Mouse (Mus musculus) small intestine, adult 10 weeks (tissue): ENCODE results near the gene Ifit3. TPM values are rescaled to one million over a fixed set of nuclear protein-coding genes. Genes with fewer than 3 reads are reported as not detected.

ENCODE experiments used
- polyA plus RNA-seq: library from polyadenylated mRNA; stranded (reverse); fragments of 350-450 nt; fragmentation: Illumina TruSeq; extraction: RNeasy Lipid Tissue Mini Kit (QIAGEN cat#74804); gene quantifications from one replicate; pipeline ENCODE4 v1.2.3, GENCODE M21; 2014; ENCODE audit warnings: low replicate concordance

The Ifit3 gene
- polyA plus RNA-seq: 22.7 TPM

DNA sequence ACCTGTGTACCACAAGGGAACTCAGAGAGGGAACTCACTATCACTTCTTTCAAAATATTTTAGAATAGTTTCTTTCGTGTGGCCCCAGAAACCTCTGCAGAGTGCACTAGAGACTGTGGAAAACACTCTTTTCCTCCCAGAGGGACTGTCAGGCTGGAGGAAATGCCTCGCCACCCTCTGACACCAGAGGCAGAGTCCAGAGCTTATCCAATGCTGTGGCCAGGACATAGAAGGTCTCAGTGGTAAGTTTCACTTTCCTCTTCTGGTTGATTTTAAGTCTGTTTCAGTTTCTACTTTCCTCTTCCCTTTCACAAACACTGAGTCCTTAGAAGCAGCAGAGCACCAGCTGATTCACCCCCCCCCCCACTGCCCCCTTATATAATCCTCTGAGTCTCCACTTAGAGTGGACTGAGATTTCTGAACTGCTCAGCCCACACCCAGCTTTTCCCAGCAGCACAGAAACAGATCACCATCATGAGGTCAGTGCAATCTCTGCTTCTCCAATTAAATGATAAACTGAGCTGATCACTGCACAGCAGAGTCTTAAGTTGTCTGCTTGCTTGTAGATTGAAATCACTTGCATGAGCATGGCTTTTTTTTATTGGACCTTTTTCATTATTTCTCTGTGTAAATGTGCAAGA lies at the start of gene Ifit3:
Ifit3 (plus strand) TSS at position 406 of the 641 bp plus-strand sequence.

DNA sequence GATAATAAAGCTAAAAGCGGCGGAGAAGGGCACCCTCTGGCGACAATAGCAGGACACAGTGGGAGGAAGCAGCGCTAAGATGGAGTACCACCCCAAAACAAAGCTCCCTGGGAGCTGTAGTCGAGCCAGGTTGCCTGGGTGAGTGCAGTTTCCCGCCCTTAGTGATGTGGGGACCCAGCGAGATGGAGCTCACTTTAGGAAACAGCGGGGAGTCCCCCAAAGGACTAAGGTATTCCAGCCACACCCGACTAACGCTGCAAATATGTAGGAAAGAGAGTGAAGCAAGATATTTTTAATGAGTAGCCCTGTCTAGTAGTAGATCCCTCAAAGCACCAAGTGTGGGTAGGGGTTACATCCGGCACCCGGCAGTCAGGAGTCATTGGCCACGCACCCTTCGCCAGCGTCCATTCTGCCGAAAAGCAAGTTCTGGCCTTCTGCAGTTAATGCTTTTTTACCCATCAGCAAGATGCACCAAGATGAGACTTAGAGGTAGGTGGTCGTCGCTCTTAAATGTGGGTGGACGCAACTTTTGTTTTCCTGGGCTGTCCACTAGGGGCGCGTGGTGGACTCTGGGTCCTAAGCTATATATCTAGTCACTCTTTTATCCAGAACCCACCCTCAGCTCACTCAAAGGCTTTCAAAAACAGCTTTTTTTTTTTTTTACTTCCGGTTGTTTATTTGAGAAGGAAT lies 32.7 kb upstream of the Ifit3 start, which contains the start of gene Ifit2:
Ifit2 (plus strand) TSS at position 161 of the 690 bp plus-strand sequence.

DNA sequence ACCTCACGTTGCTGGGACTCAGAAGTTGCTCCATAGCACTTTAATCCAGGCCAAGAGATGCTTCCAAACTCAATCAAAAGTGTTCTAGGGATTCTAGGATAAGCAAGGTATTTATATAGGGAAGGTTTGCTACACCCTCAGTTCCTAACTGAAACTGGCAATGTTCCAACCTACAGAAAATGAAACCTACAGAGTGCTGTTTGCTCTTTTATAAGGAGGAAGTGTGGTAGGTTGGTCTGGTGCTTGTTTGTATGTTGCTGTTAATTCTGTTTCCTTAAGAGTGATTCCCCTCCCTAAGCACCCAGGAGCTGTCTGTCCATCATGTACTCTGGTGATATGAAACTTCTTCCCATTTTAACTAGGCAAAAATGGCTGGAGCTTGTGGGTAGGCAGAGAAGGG lies 18.6 kb downstream of the Ifit3 start, which contains the start of gene Ifit1bl1:
Ifit1bl1 (minus strand) TSS at position 69 of the 400 bp plus-strand sequence.

DNA sequence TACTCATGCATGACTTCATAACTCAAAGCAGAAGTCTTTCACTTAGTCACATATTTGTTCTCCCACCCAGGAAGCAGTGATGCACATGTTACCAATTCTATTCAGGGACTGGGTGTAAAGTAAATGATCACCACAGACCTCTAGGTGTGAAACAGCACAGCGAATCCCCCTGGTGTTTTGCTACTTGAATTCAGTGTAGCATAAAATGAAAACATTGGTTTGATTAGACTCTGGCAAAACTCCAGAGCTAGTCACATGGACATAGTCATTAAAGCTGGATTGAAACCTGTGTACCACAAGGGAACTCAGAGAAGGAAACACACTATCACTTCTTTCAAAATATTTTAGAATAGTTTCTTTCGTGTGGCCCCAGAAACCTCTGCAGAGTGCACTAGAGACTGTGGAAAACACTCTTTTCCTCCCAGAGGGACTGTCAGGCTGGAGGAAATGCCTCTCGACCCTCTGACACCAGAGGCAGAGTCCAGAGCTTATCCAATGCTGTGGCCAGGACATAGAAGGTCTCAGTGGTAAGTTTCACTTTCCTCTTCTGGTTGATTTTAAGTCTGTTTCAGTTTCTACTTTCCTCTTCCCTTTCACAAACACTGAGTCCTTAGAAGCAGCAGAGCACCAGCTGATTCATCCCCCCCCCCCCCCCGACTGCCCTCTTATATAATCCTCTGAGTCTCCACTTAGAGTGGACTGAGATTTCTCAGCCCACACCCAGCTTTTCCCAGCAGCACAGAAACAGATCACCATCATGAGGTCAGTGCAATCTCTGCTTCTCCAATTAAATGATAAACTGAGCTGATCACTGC lies 24.1 kb downstream of the Ifit3 start, which contains the start of gene Ifit3b:
Ifit3b (plus strand) TSS at position 734 of the 815 bp plus-strand sequence.

Other genes with a start within 250 kb of the Ifit3 start
- gene Ch25h, start 108.4 kb upstream of the Ifit3 start, polyA plus RNA-seq: 3.3 TPM
- 190 TPM for gene Lipa, start 56.1 kb upstream of the Ifit3 start, polyA plus RNA-seq
- 14.3 TPM for gene Ifit2, start 32.8 kb upstream of the Ifit3 start, polyA plus RNA-seq
- 169 TPM for gene Ifit1bl1, start 18.4 kb downstream of the Ifit3 start, polyA plus RNA-seq
- gene Ifit3b, start 24.4 kb downstream of the Ifit3 start, polyA plus RNA-seq: 5.6 TPM
- gene Ifit1bl2, start 57.2 kb downstream of the Ifit3 start, polyA plus RNA-seq: 470 TPM
- gene Ifit1, start 57.3 kb downstream of the Ifit3 start, polyA plus RNA-seq: 95.2 TPM
- gene Slc16a12, start 163.8 kb downstream of the Ifit3 start, polyA plus RNA-seq: 8.1 TPM